Mouse (Mus musculus): Measurements from ENCODE around the gene Bhlhe40. TPM values are rescaled to one million over a fixed set of nuclear protein-coding genes. Genes with fewer than 3 reads are reported as not detected.

Gene Bhlhe40
- polyA plus RNA-seq (2012; rRNA removed) = 52.8 and 56.4 TPM in 2 replicates

DNA sequence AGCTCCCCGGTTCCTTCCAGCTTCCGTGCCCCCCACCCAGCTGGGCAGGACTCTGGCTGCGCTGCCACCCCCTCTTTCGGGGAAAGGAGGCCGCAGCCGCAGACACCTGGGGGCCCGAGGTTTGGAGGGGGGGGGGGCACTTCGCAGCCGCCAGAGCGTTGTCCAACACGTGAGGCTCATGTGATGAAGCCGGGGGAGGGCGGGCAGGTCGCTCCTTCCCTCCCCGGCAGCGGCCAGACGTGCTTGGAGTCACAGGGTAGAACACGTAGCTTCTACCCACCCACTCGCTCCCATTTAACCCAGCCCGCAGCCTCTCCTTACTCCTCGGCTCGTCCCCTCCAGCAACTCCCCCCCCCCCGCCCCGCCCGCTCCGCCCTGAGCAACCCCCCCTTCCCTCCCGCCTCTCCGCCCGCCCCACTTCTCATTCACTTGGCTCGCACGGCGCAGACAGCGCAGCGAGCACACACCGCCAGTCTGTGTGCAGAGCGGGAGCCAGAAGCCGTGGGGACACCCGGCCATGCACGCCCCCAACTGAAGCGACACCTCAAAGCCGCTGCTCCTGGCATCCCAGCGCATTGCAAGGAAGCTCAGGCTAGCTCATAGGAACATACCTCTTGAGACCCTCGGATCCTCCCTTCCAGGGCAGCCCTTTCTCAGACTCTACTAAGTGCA lies at the start of gene Bhlhe40:
Bhlhe40 (plus strand) TSS at position 424 of the 672 bp plus-strand sequence.
- H3K4me1 ChIP-seq (ENCODE audit: control insufficient read depth, insufficient read depth, low read length) = peaks cover 3% of the 10 kb centered on the region; the same call in 1 of the 2 replicates
- peak within 1 kb of the TSS; percentile 91 for H3K4me3 ChIP-seq (ENCODE audit: insufficient read depth, low read length)
- peak; percentile 81 for TF ChIP-seq POLR2A (IDR thresholded peaks at IDR 0.05; ENCODE audit: extremely low read depth, insufficient read depth, low read length)
- TF ChIP-seq CTCF (IDR thresholded peaks at IDR 0.05; ENCODE audit: extremely low read depth, insufficient read depth, low read length) = no peak

DNA sequence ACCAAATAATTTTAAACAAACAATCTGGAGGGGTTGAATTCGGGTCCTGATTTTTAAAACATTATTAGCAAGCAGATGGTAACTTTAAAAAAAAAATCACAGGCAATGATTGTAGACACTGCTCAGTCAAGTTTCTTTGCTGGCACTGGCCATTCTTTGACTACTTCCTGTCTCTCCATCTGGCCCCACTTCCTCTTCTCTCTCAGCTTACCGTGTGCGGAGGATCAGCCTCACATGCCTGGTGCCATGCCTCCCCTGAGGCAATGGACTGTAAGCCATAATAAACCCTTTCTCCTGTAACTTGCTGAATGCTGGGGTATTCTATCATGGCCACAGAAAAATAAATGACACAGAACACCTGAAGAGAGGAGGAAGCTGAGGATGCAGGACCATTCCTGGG lies 48.8 kb upstream of the Bhlhe40 start:
- H3K4me1 ChIP-seq (ENCODE audit: control insufficient read depth, insufficient read depth, low read length) = no peaks in the 10 kb centered on the region
- TF ChIP-seq POLR2A (IDR thresholded peaks at IDR 0.05; ENCODE audit: extremely low read depth, insufficient read depth, low read length) (no peak), CTCF (IDR thresholded peaks at IDR 0.05; ENCODE audit: extremely low read depth, insufficient read depth, low read length) (no peak)

More for the DNA sequence above, at the start of gene Bhlhe40:
- peak within 1 kb of the TSS; percentile 92 for H3K27ac ChIP-seq (ENCODE audit: insufficient read depth, low read length)

DNA sequence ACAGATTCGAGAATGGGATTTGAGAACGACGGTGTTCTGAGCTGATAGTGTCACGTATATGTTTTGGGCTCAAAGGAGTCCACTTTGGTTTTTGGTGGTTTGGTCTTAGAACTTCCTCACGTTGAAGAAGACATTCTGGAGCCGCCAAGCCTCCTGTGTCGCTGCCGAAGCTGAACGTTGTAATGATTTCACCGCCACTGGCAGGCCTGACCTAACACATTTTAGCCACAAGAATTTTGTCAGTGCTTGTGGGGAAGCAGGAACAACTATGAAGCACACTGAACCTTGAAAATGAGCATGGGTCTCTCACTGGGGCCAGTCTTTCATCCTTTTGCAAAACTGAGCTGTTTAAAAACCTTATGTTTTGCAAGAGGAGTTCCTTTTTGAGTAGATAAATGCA lies 42.4 kb upstream of the Bhlhe40 start:
- TF ChIP-seq CTCF (IDR thresholded peaks at IDR 0.05; ENCODE audit: extremely low read depth, insufficient read depth, low read length) (no peak), POLR2A (IDR thresholded peaks at IDR 0.05; ENCODE audit: extremely low read depth, insufficient read depth, low read length) (no peak)
- H3K4me1 ChIP-seq (ENCODE audit: control insufficient read depth, insufficient read depth, low read length) = no peaks in the 10 kb centered on the region
- H3K27ac ChIP-seq (ENCODE audit: insufficient read depth, low read length) = no peak overlapping the region
- no peak overlapping the region for H3K4me3 ChIP-seq (ENCODE audit: insufficient read depth, low read length)

More for the DNA sequence above, 48.8 kb upstream of the Bhlhe40 start:
- no peak overlapping the region for H3K27ac ChIP-seq (ENCODE audit: insufficient read depth, low read length)
- no peak overlapping the region for H3K4me3 ChIP-seq (ENCODE audit: insufficient read depth, low read length)

DNA sequence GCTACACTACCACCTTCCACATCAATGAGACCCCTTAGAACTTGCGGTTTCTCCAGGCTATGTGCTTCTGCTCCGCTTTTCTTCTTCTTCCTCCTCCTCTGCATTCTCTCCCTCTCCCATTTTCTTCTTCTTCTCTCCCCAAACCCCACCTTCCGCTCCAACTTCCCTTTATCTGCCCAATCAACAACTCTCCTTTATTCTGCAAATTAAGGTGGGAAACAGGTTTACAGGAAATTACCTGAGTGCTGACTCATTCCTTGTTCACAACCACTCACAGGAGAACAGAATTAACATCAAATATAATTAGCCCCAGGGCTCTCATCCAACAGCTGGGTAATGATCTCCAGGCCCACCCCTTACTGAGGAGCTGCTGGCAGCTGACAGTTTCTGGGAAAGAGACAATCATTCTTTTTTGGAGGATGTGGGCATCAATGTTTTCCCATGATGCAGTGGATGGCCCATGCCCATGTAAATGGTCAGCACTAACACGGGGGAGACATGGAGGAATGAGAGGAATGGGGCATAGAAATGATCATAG lies 37.3 kb upstream of the Bhlhe40 start:
- no peaks in the 10 kb centered on the region for H3K4me1 ChIP-seq (ENCODE audit: control insufficient read depth, insufficient read depth, low read length)
- H3K4me3 ChIP-seq (ENCODE audit: insufficient read depth, low read length) = no peak overlapping the region
- no peak overlapping the region for H3K27ac ChIP-seq (ENCODE audit: insufficient read depth, low read length)
- TF ChIP-seq POLR2A (IDR thresholded peaks at IDR 0.05; ENCODE audit: extremely low read depth, insufficient read depth, low read length) (no peak), CTCF (IDR thresholded peaks at IDR 0.05; ENCODE audit: extremely low read depth, insufficient read depth, low read length) (no peak)

DNA sequence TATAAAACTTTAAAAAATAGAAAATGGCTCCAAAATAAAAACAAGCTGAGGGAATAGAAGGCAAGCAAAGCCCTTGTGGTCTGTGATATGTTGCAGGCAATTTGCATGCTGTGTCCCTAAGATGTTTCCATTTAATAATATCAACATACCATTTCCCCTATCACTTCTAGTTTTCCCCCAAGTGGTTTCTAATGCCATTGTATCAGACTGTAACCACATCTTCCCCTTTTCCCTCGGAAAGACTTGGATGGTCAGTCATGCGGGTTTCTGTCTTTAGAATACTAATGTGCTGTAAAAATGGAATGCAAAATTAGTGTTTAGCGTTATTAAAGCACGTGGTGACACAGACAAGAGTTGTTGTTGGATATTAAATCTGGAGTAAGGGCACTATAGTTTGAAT lies 35.5 kb upstream of the Bhlhe40 start:
- Histone ChIP-seq H3K4me1 (ENCODE audit: control insufficient read depth, insufficient read depth, low read length) (no peaks in the 10 kb centered on the region), H3K4me3 (ENCODE audit: insufficient read depth, low read length) (no peak overlapping the region), H3K27ac (ENCODE audit: insufficient read depth, low read length) (no peak overlapping the region)
- no peak for TF ChIP-seq POLR2A (IDR thresholded peaks at IDR 0.05; ENCODE audit: extremely low read depth, insufficient read depth, low read length)
- no peak for TF ChIP-seq CTCF (IDR thresholded peaks at IDR 0.05; ENCODE audit: extremely low read depth, insufficient read depth, low read length)

DNA sequence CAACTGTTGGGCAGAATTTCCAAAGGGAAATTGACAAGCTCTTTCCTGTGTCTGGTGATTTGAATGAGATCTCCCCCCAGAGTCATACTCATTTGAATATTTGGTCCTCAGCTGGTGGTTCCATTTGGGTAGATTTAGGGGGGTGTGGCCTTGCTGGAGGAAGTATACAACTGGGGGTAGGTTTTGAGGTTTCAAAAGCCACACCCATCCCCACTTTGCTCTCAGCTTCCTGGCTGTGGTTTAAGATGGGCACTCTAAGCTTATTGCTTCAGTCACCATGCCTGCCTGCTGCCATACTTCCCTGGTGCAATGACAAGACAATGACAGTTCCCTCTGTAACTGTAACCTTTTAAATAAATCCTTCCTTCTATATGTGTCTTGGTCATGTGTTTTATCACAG lies 29.7 kb upstream of the Bhlhe40 start:
- Histone ChIP-seq H3K27ac (ENCODE audit: insufficient read depth, low read length) (no peak overlapping the region), H3K4me3 (ENCODE audit: insufficient read depth, low read length) (no peak overlapping the region), H3K4me1 (ENCODE audit: control insufficient read depth, insufficient read depth, low read length) (no peaks in the 10 kb centered on the region)
- TF ChIP-seq CTCF (IDR thresholded peaks at IDR 0.05; ENCODE audit: extremely low read depth, insufficient read depth, low read length) = no peak
- TF ChIP-seq POLR2A (IDR thresholded peaks at IDR 0.05; ENCODE audit: extremely low read depth, insufficient read depth, low read length) = no peak

DNA sequence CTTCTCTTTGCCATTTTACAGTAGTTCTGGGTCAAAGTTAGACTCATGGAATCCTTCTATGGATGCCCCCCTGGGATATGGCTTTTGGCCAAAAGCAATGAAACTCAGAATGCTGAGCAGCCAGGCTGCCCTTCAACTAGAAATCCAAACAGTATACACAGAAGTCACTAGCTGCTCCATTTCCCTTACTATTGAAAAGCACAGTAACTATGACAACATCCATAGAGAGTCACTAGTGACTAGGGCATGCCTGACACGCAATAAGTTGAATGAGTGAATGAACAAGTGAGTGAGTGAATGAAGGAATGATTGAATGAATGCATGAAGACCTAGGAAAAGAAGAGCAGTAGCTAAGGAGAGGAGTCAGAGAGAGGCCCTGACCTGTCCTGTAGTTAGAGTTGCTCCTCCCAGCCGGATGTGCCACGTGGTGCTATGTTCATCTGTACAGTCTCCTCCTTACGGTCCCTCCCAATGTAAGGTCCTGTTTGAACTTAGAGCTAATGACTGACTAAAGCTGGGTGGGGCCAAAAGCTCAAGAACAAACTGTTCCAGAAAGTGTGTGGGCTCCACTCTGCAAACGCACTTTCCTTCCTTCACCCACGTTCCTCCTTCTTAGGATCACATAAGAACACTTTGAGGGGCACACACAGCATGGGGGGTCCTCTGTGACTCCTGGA lies 22.1 kb upstream of the Bhlhe40 start:
- TF ChIP-seq POLR2A (IDR thresholded peaks at IDR 0.05; ENCODE audit: extremely low read depth, insufficient read depth, low read length) (no peak), CTCF (IDR thresholded peaks at IDR 0.05; ENCODE audit: extremely low read depth, insufficient read depth, low read length) (no peak)
- H3K4me1 ChIP-seq (ENCODE audit: control insufficient read depth, insufficient read depth, low read length) = no peaks in the 10 kb centered on the region
- H3K27ac ChIP-seq (ENCODE audit: insufficient read depth, low read length) = no peak overlapping the region
- H3K4me3 ChIP-seq (ENCODE audit: insufficient read depth, low read length) = no peak overlapping the region

DNA sequence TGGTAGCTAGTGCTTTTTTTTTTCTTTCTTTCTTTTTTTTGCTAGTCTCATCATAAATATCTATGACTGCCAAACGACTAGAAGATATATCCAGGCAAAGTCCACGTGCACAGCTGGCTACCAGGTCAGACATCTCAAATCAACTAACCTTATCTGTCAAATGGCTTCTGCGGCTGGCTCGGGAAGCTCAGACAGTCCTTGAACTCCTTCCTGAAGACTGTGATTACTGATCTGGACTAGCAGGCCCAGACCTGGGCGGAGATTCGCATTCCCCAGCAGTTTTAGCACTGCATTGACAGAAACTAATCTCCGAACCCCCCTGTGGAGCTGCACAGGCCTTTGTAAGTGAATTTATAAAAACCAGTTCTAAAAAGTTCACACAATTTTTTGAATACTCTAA lies 18.4 kb upstream of the Bhlhe40 start:
- no peak for TF ChIP-seq CTCF (IDR thresholded peaks at IDR 0.05; ENCODE audit: extremely low read depth, insufficient read depth, low read length)
- TF ChIP-seq POLR2A (IDR thresholded peaks at IDR 0.05; ENCODE audit: extremely low read depth, insufficient read depth, low read length) = no peak
- H3K4me1 ChIP-seq (ENCODE audit: control insufficient read depth, insufficient read depth, low read length) = no peaks in the 10 kb centered on the region
- H3K27ac ChIP-seq (ENCODE audit: insufficient read depth, low read length) = no peak overlapping the region
- H3K4me3 ChIP-seq (ENCODE audit: insufficient read depth, low read length) = no peak overlapping the region

DNA sequence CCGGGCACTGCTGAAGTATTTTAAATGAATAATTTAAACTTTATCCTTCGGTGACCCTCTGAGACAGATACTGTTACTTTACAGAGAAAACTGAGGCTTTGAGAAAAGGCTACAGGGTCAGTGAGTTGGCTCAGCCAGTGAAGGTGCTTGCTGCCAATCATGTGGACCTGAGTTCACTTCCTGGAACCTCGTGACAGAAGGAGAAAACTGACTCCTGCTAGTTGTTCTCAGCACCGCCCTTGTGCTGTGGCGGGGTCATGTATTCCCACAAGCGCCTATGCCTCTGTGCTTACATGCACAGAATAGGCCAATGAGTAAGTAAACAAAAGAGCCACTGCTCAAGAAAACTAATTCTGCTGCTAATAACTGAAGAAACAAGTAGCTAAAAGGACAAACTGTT lies 17.4 kb upstream of the Bhlhe40 start:
- no peak for TF ChIP-seq POLR2A (IDR thresholded peaks at IDR 0.05; ENCODE audit: extremely low read depth, insufficient read depth, low read length)
- TF ChIP-seq CTCF (IDR thresholded peaks at IDR 0.05; ENCODE audit: extremely low read depth, insufficient read depth, low read length) = no peak
- Histone ChIP-seq H3K4me3 (ENCODE audit: insufficient read depth, low read length) (no peak overlapping the region), H3K27ac (ENCODE audit: insufficient read depth, low read length) (no peak overlapping the region), H3K4me1 (ENCODE audit: control insufficient read depth, insufficient read depth, low read length) (no peaks in the 10 kb centered on the region)

DNA sequence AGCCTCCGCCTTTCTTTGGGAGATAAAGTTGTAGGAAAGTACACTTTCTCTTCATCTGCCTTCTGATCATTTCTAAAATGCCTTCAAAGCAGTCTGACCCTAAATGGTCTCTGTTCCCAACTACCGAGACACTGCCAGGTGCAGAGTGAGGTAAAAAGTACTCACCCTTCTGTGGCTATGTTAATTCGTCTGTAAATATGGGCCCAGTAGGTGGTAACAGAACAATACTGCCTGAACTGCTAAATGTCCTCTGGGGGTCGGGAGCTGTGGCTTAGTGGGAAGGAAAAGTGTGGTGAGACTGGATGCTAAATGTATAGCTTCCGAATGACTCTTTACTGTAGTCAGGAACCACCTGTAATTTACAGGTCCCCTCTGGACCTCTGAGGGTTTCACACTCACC lies 16.1 kb upstream of the Bhlhe40 start:
- H3K4me3 ChIP-seq (ENCODE audit: insufficient read depth, low read length) = no peak overlapping the region
- no peaks in the 10 kb centered on the region for H3K4me1 ChIP-seq (ENCODE audit: control insufficient read depth, insufficient read depth, low read length)
- no peak overlapping the region for H3K27ac ChIP-seq (ENCODE audit: insufficient read depth, low read length)
- no peak for TF ChIP-seq CTCF (IDR thresholded peaks at IDR 0.05; ENCODE audit: extremely low read depth, insufficient read depth, low read length)
- TF ChIP-seq POLR2A (IDR thresholded peaks at IDR 0.05; ENCODE audit: extremely low read depth, insufficient read depth, low read length) = no peak
